Mouse (Mus musculus) hindbrain, embryonic 12.5 days (tissue): ENCODE measurements around the gene Nox3. TPM values are rescaled to one million over a fixed set of nuclear protein-coding genes. Genes with fewer than 3 reads are reported as not detected.
A peak's percentile ranks its signal among the peaks of the same experiment; 100 is the strongest.

Experiments
- ATAC-seq: fragments of 200-750 bp; cut with Nextera tagmentation; 2 replicates; pipeline ENCODE4 v1.8.0; 2017; ENCODE audit warnings: moderate TSS enrichment; ENCODE audit not compliant: low FRiP score
- H3K27ac ChIP-seq: fragments of 300-500 bp; sonication (generic); 2 replicates; pipeline ENCODE4 v1.5.1; 2016; ENCODE audit warnings: mild to moderate bottlenecking
- H3K27me3 ChIP-seq: fragments of 300-500 bp; sonication (generic); 2 replicates; pipeline ENCODE4 v1.6.1; 2016; ENCODE audit warnings: mild to moderate bottlenecking
- H3K36me3 ChIP-seq: fragments of 300-500 bp; sonication (generic); 2 replicates; pipeline ENCODE4 v1.6.1; 2016; ENCODE audit warnings: mild to moderate bottlenecking
- H3K4me1 ChIP-seq: fragments of 300-500 bp; sonication (generic); 2 replicates; pipeline ENCODE4 v1.6.1; 2016
- H3K4me2 ChIP-seq: fragments of 300-500 bp; sonication (generic); replicated peaks from 2 replicates; pipeline ENCODE4 v1.6.1; 2016; ENCODE audit warnings: mild to moderate bottlenecking
- H3K4me3 ChIP-seq: fragments of 300-500 bp; sonication (generic); 2 replicates; pipeline ENCODE4 v1.5.1; 2016; ENCODE audit warnings: mild to moderate bottlenecking
- H3K9ac ChIP-seq: fragments of 300-500 bp; sonication (generic); 2 replicates; pipeline ENCODE4 v1.6.1; 2016; ENCODE audit warnings: mild to moderate bottlenecking, moderate library complexity
- H3K9me3 ChIP-seq: fragments of 300-500 bp; sonication (generic); replicated peaks from 2 replicates; pipeline ENCODE4 v1.6.1; 2016; ENCODE audit warnings: mild to moderate bottlenecking
- WGBS: fragments of 180-500 bp; shearing (Covaris S2); methylation state at CpG from one replicate; pipeline ENCODE4 v1.1.7; 2016; 5-methylcytosine and 5-hydroxymethylcytosine counted together
- polyA plus RNA-seq: library from polyadenylated mRNA; unstranded; fragments of >200 nt; fragmentation: Nextera tagmentation; extraction: Ambion mirVana; gene quantifications from 2 replicates; pipeline ENCODE4 v1.2.1, GENCODE M21; 2016

The Nox3 gene
- 0.79 and 0.80 TPM in 2 replicates for polyA plus RNA-seq

GRCm38 (mm10) chr17:3696161-3696560 is at the start of gene Nox3:
Gene Nox3, minus strand, starts transcription at chr17:3696261.
- no peaks in the 10 kb centered on the region for H3K9me3 ChIP-seq
- H3K27ac ChIP-seq: no peak within 1 kb of the TSS
- no peak within 1 kb of the TSS for H3K9ac ChIP-seq
- H3K27me3 ChIP-seq: no peaks in the 10 kb centered on the region
- no peak for ATAC-seq
- H3K4me2 ChIP-seq: no peak within 1 kb of the TSS
- no peaks in the 10 kb centered on the region for H3K36me3 ChIP-seq
- WGBS: 93% methylated on average over 9 of the region's 9 CpGs
- H3K4me1 ChIP-seq: no peaks in the 10 kb centered on the region
- no peak within 1 kb of the TSS for H3K4me3 ChIP-seq

GRCm38 (mm10) chr17:3744402-3744801 is 48.3 kb upstream of the Nox3 start:
- 80% methylated on average over 2 of the region's 2 CpGs for WGBS
- H3K27ac ChIP-seq: no peak overlapping the region
- no peaks in the 10 kb centered on the region for H3K4me1 ChIP-seq
- no peaks in the 10 kb centered on the region for H3K36me3 ChIP-seq
- no peaks in the 10 kb centered on the region for H3K27me3 ChIP-seq
- no peak overlapping the region for H3K9ac ChIP-seq
- no peak overlapping the region for H3K4me3 ChIP-seq
- no peak overlapping the region for H3K4me2 ChIP-seq
- no peaks in the 10 kb centered on the region for H3K9me3 ChIP-seq
- no peak for ATAC-seq

DNA sequence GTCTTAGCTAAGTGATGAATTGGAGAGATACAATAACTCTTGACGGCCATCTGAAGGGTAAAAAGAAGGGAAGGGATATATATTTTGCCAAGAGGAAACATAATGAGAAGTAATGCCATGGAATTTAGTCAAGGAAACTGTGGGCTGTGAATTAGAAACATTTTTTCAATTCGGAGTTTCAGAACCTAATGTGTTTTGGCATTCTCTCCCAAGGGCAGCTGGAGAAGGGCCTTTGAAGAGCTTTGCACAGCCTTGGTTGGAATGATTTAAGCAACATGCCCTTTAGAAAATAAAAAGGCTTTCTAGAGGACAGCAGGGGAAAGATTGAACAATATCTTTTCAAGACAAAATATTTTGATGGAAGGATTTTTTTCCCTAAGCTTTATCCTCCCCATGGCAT is 40.9 kb upstream of the Nox3 start:
- no peak overlapping the region for H3K4me3 ChIP-seq

GRCm38 (mm10) chr17:3734286-3734685 is 38.2 kb upstream of the Nox3 start:
- no peak for ATAC-seq
- H3K36me3 ChIP-seq: no peaks in the 10 kb centered on the region
- no peaks in the 10 kb centered on the region for H3K27me3 ChIP-seq
- no peak overlapping the region for H3K4me3 ChIP-seq
- no peak overlapping the region for H3K27ac ChIP-seq
- no peak overlapping the region for H3K4me2 ChIP-seq
- no peaks in the 10 kb centered on the region for H3K9me3 ChIP-seq
- no peaks in the 10 kb centered on the region for H3K4me1 ChIP-seq
- H3K9ac ChIP-seq: no peak overlapping the region

More for the DNA sequence above, 40.9 kb upstream of the Nox3 start:
- no peak for ATAC-seq
- Histone ChIP-seq H3K36me3 (no peaks in the 10 kb centered on the region), H3K4me2 (no peak overlapping the region), H3K4me1 (no peaks in the 10 kb centered on the region), H3K9ac (no peak overlapping the region), H3K27me3 (no peaks in the 10 kb centered on the region), H3K27ac (no peak overlapping the region), H3K9me3 (no peaks in the 10 kb centered on the region)
- 87% methylated on average over 2 of the region's 2 CpGs for WGBS

GRCm38 (mm10) chr17:3705350-3705930 is 9.4 kb upstream of the Nox3 start:
- Histone ChIP-seq H3K36me3 (no peaks in the 10 kb centered on the region), H3K9me3 (no peaks in the 10 kb centered on the region), H3K4me2 (no peak overlapping the region), H3K4me1 (no peaks in the 10 kb centered on the region), H3K27me3 (no peaks in the 10 kb centered on the region), H3K4me3 (no peak overlapping the region), H3K27ac (no peak overlapping the region), H3K9ac (no peak overlapping the region)
- ATAC-seq: no peak
- WGBS: 94% methylated on average over 1 of the region's 1 CpGs

- Histone ChIP-seq H3K4me3 (no peak overlapping the region), H3K9ac (no peak overlapping the region), H3K9me3 (no peaks in the 10 kb centered on the region), H3K27me3 (no peaks in the 10 kb centered on the region), H3K4me1 (no peaks in the 10 kb centered on the region), H3K36me3 (no peaks in the 10 kb centered on the region), H3K27ac (no peak overlapping the region), H3K4me2 (no peak overlapping the region)
- WGBS: 50% methylated on average over 2 of the region's 3 CpGs
- ATAC-seq: no peak
Measured at GRCm38 (mm10) chr17:3702320-3702719, 6.3 kb upstream of the Nox3 start.

DNA sequence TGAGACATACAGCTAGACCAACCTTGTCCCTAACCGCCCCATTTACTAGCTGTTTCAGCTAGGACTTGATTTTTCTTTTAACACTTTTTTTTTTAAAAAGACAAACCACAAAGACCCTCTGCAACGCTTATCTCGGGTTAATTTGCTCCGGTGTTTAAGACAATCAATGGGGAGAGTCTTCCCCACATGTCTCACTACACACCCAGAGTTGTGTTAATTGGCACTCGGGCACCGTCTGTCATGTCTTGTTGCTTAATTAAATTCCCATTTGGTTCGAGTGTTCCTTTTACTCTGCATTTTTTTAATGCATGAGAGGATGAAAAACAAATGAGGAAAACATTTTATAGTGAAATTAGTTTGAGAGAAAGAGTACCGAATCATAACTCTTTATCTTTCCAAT is 3.2 kb downstream of the Nox3 start:
- H3K36me3 ChIP-seq: no peaks in the 10 kb centered on the region
- no peaks in the 10 kb centered on the region for H3K9me3 ChIP-seq
- H3K27ac ChIP-seq: no peak overlapping the region
- peaks cover 4% of the 10 kb centered on the region; the same call in 1 of the 2 replicates for H3K4me1 ChIP-seq
- 64% methylated on average over 8 of the region's 8 CpGs for WGBS
- H3K9ac ChIP-seq: no peak overlapping the region
- ATAC-seq: no peak
- H3K27me3 ChIP-seq: no peaks in the 10 kb centered on the region
- H3K4me2 ChIP-seq: no peak overlapping the region
- no peak overlapping the region for H3K4me3 ChIP-seq

DNA sequence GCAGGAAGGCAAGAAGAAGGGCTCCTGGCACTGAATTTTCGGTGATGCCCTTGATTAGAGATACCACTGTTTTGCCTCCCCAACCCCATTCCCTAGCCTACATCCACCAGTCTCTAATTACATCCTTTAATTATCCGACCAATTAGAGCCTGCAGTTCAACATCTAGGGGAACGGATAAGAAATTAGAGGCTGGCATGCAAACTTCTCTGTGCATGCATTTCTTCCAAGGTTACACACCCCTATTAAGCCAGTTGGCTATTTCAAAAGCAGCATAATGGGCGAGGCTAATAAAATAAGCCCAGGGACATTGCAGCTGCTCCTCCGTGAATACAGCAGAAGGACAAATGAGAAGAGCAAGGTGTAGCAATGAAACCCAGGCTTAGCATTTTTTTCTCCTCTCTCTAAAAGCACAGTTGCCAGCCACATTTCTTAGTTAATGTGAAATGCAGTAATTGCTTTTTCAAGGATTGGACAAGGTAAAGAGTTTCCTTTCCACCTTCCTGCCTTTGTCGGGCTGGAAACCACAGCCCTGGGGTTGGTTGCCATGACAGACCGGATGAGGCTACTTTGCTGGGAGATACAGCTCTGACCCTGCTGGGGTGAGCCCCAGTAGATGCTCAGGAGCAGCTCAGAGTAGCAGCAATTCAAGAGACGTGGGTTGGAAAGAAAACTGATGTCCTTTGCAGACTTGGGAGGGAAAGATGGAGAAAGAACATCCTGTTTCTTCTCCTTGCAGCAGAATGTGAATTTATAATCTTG is 5.4 kb downstream of the Nox3 start:
- no peak overlapping the region for H3K9ac ChIP-seq
- no peak overlapping the region for H3K27ac ChIP-seq
- H3K4me3 ChIP-seq: no peak overlapping the region
- H3K27me3 ChIP-seq: no peaks in the 10 kb centered on the region
- H3K36me3 ChIP-seq: no peaks in the 10 kb centered on the region
- 69% methylated on average over 8 of the region's 8 CpGs for WGBS
- H3K4me2 ChIP-seq: no peak overlapping the region
- H3K4me1 ChIP-seq: peaks cover 4% of the 10 kb centered on the region; the same call in 1 of the 2 replicates
- 0 out of 2 replicates have a peak, but pooled peaks have one; percentile 29 for ATAC-seq
- no peaks in the 10 kb centered on the region for H3K9me3 ChIP-seq

DNA sequence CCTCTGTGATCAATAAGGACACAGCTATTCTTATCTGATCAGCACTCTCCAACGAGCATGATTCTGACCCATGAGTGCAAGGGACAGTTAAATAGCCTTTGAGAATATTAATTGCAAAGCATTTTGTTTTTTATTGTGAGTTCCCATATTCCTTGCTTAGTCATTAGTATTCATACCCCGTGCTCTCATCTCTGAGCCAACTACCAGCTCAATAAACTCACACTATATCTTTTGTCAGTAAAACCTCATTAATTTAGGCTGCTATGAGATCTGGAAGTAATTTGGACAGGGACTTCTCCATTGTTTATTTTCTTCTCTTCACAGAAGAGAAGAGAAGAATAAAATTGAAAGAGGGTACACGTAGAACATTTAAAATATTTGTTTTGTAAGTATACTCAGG is 12.4 kb downstream of the Nox3 start:
- 0 out of 2 replicates have a peak, but pooled peaks cover 6% of the 10 kb centered on the region for H3K9me3 ChIP-seq
- no peaks in the 10 kb centered on the region for H3K27me3 ChIP-seq
- H3K4me1 ChIP-seq: no peaks in the 10 kb centered on the region
- H3K36me3 ChIP-seq: no peaks in the 10 kb centered on the region
- no peak overlapping the region for H3K9ac ChIP-seq
- H3K27ac ChIP-seq: no peak overlapping the region
- ATAC-seq: no peak
- WGBS: 56% methylated on average over 3 of the region's 3 CpGs
- H3K4me2 ChIP-seq: no peak overlapping the region
- H3K4me3 ChIP-seq: no peak overlapping the region

GRCm38 (mm10) chr17:3669226-3669625 is 26.8 kb downstream of the Nox3 start:
- WGBS: 86% methylated on average over 4 of the region's 4 CpGs
- no peak overlapping the region for H3K4me2 ChIP-seq
- H3K27ac ChIP-seq: no peak overlapping the region
- no peaks in the 10 kb centered on the region for H3K36me3 ChIP-seq
- H3K4me3 ChIP-seq: no peak overlapping the region
- no peaks in the 10 kb centered on the region for H3K27me3 ChIP-seq
- no peaks in the 10 kb centered on the region for H3K4me1 ChIP-seq
- no peaks in the 10 kb centered on the region for H3K9me3 ChIP-seq
- H3K9ac ChIP-seq: no peak overlapping the region
- ATAC-seq: no peak

DNA sequence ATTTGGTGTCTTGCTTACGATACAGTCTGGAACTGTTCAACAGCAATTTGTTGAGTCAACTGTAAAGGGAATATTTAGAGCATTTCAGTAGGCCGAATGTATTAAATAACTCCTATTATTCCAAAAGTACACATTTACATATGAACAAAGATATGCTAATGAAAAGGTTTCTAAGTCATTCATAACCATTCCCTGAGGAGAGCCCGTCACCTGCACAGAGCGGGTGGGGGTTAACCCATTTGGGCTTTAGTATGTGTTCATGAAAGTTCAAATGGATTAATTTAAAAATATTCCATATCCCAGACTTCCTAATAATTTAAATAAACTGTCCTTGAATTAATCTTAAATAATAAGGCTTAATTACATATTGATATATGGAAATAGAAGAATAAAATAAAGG is 28.8 kb downstream of the Nox3 start:
- no peak overlapping the region for H3K4me3 ChIP-seq
- H3K9ac ChIP-seq: no peak overlapping the region
- H3K9me3 ChIP-seq: no peaks in the 10 kb centered on the region
- no peaks in the 10 kb centered on the region for H3K36me3 ChIP-seq
- no peak overlapping the region for H3K27ac ChIP-seq
- ATAC-seq: no peak
- H3K4me2 ChIP-seq: no peak overlapping the region
- H3K27me3 ChIP-seq: no peaks in the 10 kb centered on the region
- WGBS: 70% methylated on average over 4 of the region's 4 CpGs
- no peaks in the 10 kb centered on the region for H3K4me1 ChIP-seq

GRCm38 (mm10) chr17:3665321-3665720 is 30.7 kb downstream of the Nox3 start:
- Histone ChIP-seq H3K4me3 (no peak overlapping the region), H3K4me1 (no peaks in the 10 kb centered on the region), H3K27ac (no peak overlapping the region), H3K9me3 (no peaks in the 10 kb centered on the region), H3K9ac (no peak overlapping the region), H3K27me3 (no peaks in the 10 kb centered on the region), H3K36me3 (no peaks in the 10 kb centered on the region), H3K4me2 (no peak overlapping the region)
- ATAC-seq: no peak
- 86% methylated on average over 4 of the region's 4 CpGs for WGBS

DNA sequence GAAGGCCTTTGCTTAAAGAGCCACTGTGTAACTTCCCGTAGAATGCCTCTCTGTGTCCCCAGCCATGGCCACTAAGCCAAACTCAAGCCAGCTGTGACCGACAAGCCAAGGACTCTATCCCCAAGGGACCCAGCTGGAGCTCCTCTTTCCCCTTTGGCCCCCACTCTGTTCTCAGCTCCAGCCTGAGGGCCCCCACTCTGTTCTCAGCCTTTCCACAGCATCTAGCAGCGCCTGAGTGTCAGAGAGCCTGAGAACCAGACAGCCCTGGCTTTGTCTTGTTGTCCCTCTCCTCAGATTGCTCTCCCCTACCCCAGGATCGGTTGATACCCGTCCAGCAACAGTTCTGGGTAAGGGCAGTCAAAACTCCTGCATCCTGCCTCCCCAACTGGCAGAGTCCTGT is 36.6 kb downstream of the Nox3 start:
- Histone ChIP-seq H3K4me1 (no peaks in the 10 kb centered on the region), H3K4me3 (no peak overlapping the region), H3K9me3 (no peaks in the 10 kb centered on the region), H3K4me2 (no peak overlapping the region), H3K36me3 (no peaks in the 10 kb centered on the region), H3K27me3 (no peaks in the 10 kb centered on the region), H3K9ac (no peak overlapping the region), H3K27ac (no peak overlapping the region)
- 79% methylated on average over 5 of the region's 5 CpGs for WGBS
- no peak for ATAC-seq
